Mouse (Mus musculus) heart, embryonic 14.5 days (tissue): ENCODE data around the gene Pex14. TPM values are rescaled to one million over a fixed set of nuclear protein-coding genes. Genes with fewer than 3 reads are reported as not detected.

ENCODE experiments used
- ATAC-seq: fragments of 200-750 bp; cut with Nextera tagmentation; 2 replicates; pipeline ENCODE4 v1.8.0; 2017; ENCODE audit warnings: low read depth, moderate TSS enrichment; ENCODE audit not compliant: insufficient number of reproducible peaks, insufficient read depth, low FRiP score
- H3K27ac ChIP-seq, 2 experiments: fragments of 200-500 bp in 1 of 2; fragments of 300-500 bp in 1 of 2; sonication (generic) in 1 of 2; replicated peaks in 1 of 2; 2 replicates each; pipeline ENCODE4 v1.5.1; 2012 to 2014; ENCODE audit warnings: low read depth in 2 of 2, low read length in 2 of 2, control low read depth in 1 of 2, mild to moderate bottlenecking in 1 of 2, mixed read lengths in 1 of 2; ENCODE audit not compliant: control insufficient read depth in 1 of 2, insufficient read depth in 1 of 2
- H3K27me3 ChIP-seq: fragments of 300-500 bp; sonication (generic); 2 replicates; pipeline ENCODE4 v1.6.1; 2014; ENCODE audit warnings: mild to moderate bottlenecking, low read length, control low read depth; ENCODE audit not compliant: control insufficient read depth, insufficient read depth
- H3K36me3 ChIP-seq: fragments of 300-500 bp; sonication (generic); 2 replicates; pipeline ENCODE4 v1.6.1; 2014; ENCODE audit warnings: mild to moderate bottlenecking, control low read depth, low read length, mixed read lengths; ENCODE audit not compliant: control insufficient read depth, insufficient read depth
- H3K4me1 ChIP-seq, 2 experiments: fragments of 200-500 bp in 1 of 2; fragments of 300-500 bp in 1 of 2; sonication (generic) in 1 of 2; 2 replicates each; pipeline ENCODE4 v1.6.1; 2012 to 2014; ENCODE audit warnings: low read length in 2 of 2, control low read depth in 1 of 2, mixed read lengths in 1 of 2; ENCODE audit not compliant: control insufficient read depth in 2 of 2, insufficient read depth in 2 of 2
- H3K4me2 ChIP-seq: fragments of 300-500 bp; sonication (generic); 2 replicates; pipeline ENCODE4 v1.6.1; 2014; ENCODE audit warnings: mild to moderate bottlenecking, low read length
- H3K4me3 ChIP-seq, 2 experiments: fragments of 200-500 bp in 1 of 2; fragments of 300-500 bp in 1 of 2; sonication (generic) in 1 of 2; 2 replicates each; pipeline ENCODE4 v1.5.1; 2012 to 2014; ENCODE audit warnings: low read length in 2 of 2, mild to moderate bottlenecking in 2 of 2, control low read depth in 1 of 2, low read depth in 1 of 2, moderate library complexity in 1 of 2; ENCODE audit not compliant: control insufficient read depth in 1 of 2, insufficient read depth in 1 of 2
- H3K9ac ChIP-seq: fragments of 300-500 bp; sonication (generic); 2 replicates; pipeline ENCODE4 v1.6.1; 2014; ENCODE audit warnings: mild to moderate bottlenecking, low read length
- H3K9me3 ChIP-seq: fragments of 300-500 bp; sonication (generic); 2 replicates; pipeline ENCODE4 v1.6.1; 2016; ENCODE audit warnings: low read length, control low read depth; ENCODE audit not compliant: control insufficient read depth
- WGBS: fragments of 180-500 bp; shearing (Covaris S2); extraction: QIAGEN DNeasy Blood & Tissue Kit; methylation state at CpG from one replicate; pipeline ENCODE4 v1.1.7; 2014; 5-methylcytosine and 5-hydroxymethylcytosine counted together
- polyA plus RNA-seq: library from polyadenylated mRNA; unstranded; fragments of >200 nt; fragmentation: Nextera tagmentation; extraction: Ambion mirVana; gene quantifications from 2 replicates; pipeline ENCODE4 v1.2.1, GENCODE M21; 2014

Pex14 gene
- polyA plus RNA-seq, 1 experiment from 2014 or later, result 31.2 TPM

- ATAC-seq, result no peak
- Histone ChIP-seq H3K4me3 (peak overlapping the region; percentile 20 to 21), H3K4me2 (peak overlapping the region; percentile 61), H3K27me3 (no peaks in the 10 kb centered on the region), H3K27ac (peak overlapping the region; percentile 90 to 94), H3K4me1 (peaks cover 13 to 33% of the 10 kb centered on the region in 2 experiments), H3K9ac (peak overlapping the region; percentile 73), H3K9me3 (no peaks in the 10 kb centered on the region), H3K36me3 (peaks cover 31% of the 10 kb centered on the region)
- 72% methylated on average over 18 of the region's 19 CpGs for WGBS
Measured at GRCm38 (mm10) chr4:148961081-148961480, 138.6 kb downstream of the Pex14 start.

GRCm38 (mm10) chr4:148960011-148960410 is 139.7 kb downstream of the Pex14 start:
- Histone ChIP-seq H3K4me3 (peak overlapping the region; percentile 20 to 21; a peak in 2 of 4 replicates), H3K27ac (peak overlapping the region; percentile 90 to 94)

GRCm38 (mm10) chr4:148955131-148955813 is 144.4 kb downstream of the Pex14 start:
- Histone ChIP-seq H3K27ac (peak overlapping the region in 1 of 2 experiments; percentile 64), H3K4me2 (no peak overlapping the region), H3K9ac (peak overlapping the region; percentile 27; the same call in 1 of the 2 replicates), H3K9me3 (no peaks in the 10 kb centered on the region), H3K4me3 (no peak overlapping the region), H3K27me3 (peaks cover 21% of the 10 kb centered on the region), H3K4me1 (peaks cover 34 to 47% of the 10 kb centered on the region in 2 experiments), H3K36me3 (peaks cover 37% of the 10 kb centered on the region)
- 78% methylated on average over 14 of the region's 14 CpGs for WGBS
- ATAC-seq, result peak; percentile 3; the same call in 1 of the 2 replicates

More at GRCm38 (mm10) chr4:148960011-148960410, 139.7 kb downstream of the Pex14 start:
- peaks cover 24% of the 10 kb centered on the region for H3K36me3 ChIP-seq
- H3K4me2 ChIP-seq, result peak overlapping the region; percentile 61
- no peaks in the 10 kb centered on the region for H3K27me3 ChIP-seq
- peaks cover 20 to 34% of the 10 kb centered on the region in 2 experiments for H3K4me1 ChIP-seq
- peak overlapping the region; percentile 73 for H3K9ac ChIP-seq
- ATAC-seq, result peak; percentile 68
- no peaks in the 10 kb centered on the region for H3K9me3 ChIP-seq
- WGBS, result 25% methylated on average over 12 of the region's 12 CpGs

- peaks cover 64% of the 10 kb centered on the region for H3K36me3 ChIP-seq
- peak overlapping the region; percentile 42 for H3K9ac ChIP-seq
- WGBS, result 26% methylated on average over 67 of the region's 69 CpGs
- H3K4me1 ChIP-seq, result peaks cover 28 to 44% of the 10 kb centered on the region in 2 experiments
- H3K9me3 ChIP-seq, result no peaks in the 10 kb centered on the region
- peak overlapping the region; percentile 55 for H3K4me2 ChIP-seq
- peak overlapping the region; percentile 3 to 30; a peak in 3 of 4 replicates for H3K4me3 ChIP-seq
- H3K27me3 ChIP-seq, result peaks cover 21% of the 10 kb centered on the region
- ATAC-seq, result no peak
- H3K27ac ChIP-seq, result no peak overlapping the region
Measured at GRCm38 (mm10) chr4:148952328-148953222, 147.1 kb downstream of the Pex14 start.

- no peaks in the 10 kb centered on the region for H3K9me3 ChIP-seq
- peak overlapping the region in 1 of 2 experiments; percentile 30; a peak in 3 of 4 replicates for H3K4me3 ChIP-seq
- WGBS, result 15% methylated on average over 32 of the region's 44 CpGs
- H3K27me3 ChIP-seq, result peaks cover 21% of the 10 kb centered on the region
- H3K4me2 ChIP-seq, result peak overlapping the region; percentile 55
- H3K27ac ChIP-seq, result peak overlapping the region; percentile 35 to 82; a peak in 3 of 4 replicates
- peaks cover 28 to 44% of the 10 kb centered on the region in 2 experiments for H3K4me1 ChIP-seq
- peaks cover 71% of the 10 kb centered on the region for H3K36me3 ChIP-seq
- ATAC-seq, result no peak
- peak overlapping the region; percentile 42 for H3K9ac ChIP-seq
Measured at GRCm38 (mm10) chr4:148951821-148952291, 147.8 kb downstream of the Pex14 start.

- peaks cover 28 to 46% of the 10 kb centered on the region in 2 experiments for H3K4me1 ChIP-seq
- ATAC-seq, result 0 out of 2 replicates have a peak, but pooled peaks have one; percentile 27
- H3K27me3 ChIP-seq, result peaks cover 21% of the 10 kb centered on the region
- H3K27ac ChIP-seq, result peak overlapping the region; percentile 35 to 82
- H3K36me3 ChIP-seq, result peaks cover 79% of the 10 kb centered on the region
- H3K9ac ChIP-seq, result peak overlapping the region; percentile 52
- 27% methylated on average over 25 of the region's 25 CpGs for WGBS
- no peak overlapping the region; a peak in 1 of 4 replicates for H3K4me3 ChIP-seq
- peak overlapping the region; percentile 55; the same call in 1 of the 2 replicates for H3K4me2 ChIP-seq
- H3K9me3 ChIP-seq, result no peaks in the 10 kb centered on the region
Measured at GRCm38 (mm10) chr4:148950932-148951650, 148.6 kb downstream of the Pex14 start.
